Mouse (Mus musculus): ENCODE measurements around the gene Spata17.

The Spata17 gene

GRCm38 (mm10) chr1:187003441-187003861, 211.8 kb downstream of the Spata17 start:
- DNase-seq (ENCODE audit: low read depth): no peak

- no peak for DNase-seq (ENCODE audit: low read depth)
Observed at GRCm38 (mm10) chr1:186997596-186998304, 217.5 kb downstream of the Spata17 start.
